Mouse (Mus musculus) stomach, embryonic 15.5 days (tissue): ENCODE data around the gene Them4. TPM values are rescaled to one million over a fixed set of nuclear protein-coding genes. Genes with fewer than 3 reads are reported as not detected.
"Not testable (repeated sequence)": the region's sequence is repeated elsewhere in the genome, so short reads cannot be mapped to it uniquely, and the experiment has no call there.

ENCODE experiments used
- ATAC-seq: fragments of 200-750 bp; cut with Nextera tagmentation; 2 replicates; pipeline ENCODE4 v1.8.0; 2017; ENCODE audit warnings: low read depth, moderate number of reproducible peaks, moderate TSS enrichment; ENCODE audit not compliant: insufficient read depth, low FRiP score
- H3K27ac ChIP-seq: fragments of 300-500 bp; sonication (generic); 2 replicates; pipeline ENCODE4 v1.5.1; 2015; ENCODE audit warnings: mild to moderate bottlenecking, inconsistent platforms
- H3K27me3 ChIP-seq: fragments of 300-500 bp; sonication (generic); replicated peaks from 2 replicates; pipeline ENCODE4 v1.6.1; 2015; ENCODE audit warnings: inconsistent platforms
- H3K36me3 ChIP-seq: fragments of 300-500 bp; sonication (generic); 2 replicates; pipeline ENCODE4 v1.6.1; 2015; ENCODE audit warnings: inconsistent platforms
- H3K4me1 ChIP-seq: fragments of 300-500 bp; sonication (generic); 2 replicates; pipeline ENCODE4 v1.6.1; 2015; ENCODE audit warnings: inconsistent platforms
- H3K4me2 ChIP-seq: fragments of 300-500 bp; sonication (generic); 2 replicates; pipeline ENCODE4 v1.6.1; 2015; ENCODE audit warnings: mild to moderate bottlenecking, inconsistent platforms
- H3K4me3 ChIP-seq: fragments of 300-500 bp; sonication (generic); replicated peaks from 2 replicates; pipeline ENCODE4 v1.5.1; 2015; ENCODE audit warnings: inconsistent platforms
- H3K9ac ChIP-seq: fragments of 300-500 bp; sonication (generic); 2 replicates; pipeline ENCODE4 v1.6.1; 2015; ENCODE audit warnings: inconsistent platforms
- H3K9me3 ChIP-seq: fragments of 300-500 bp; sonication (generic); 2 replicates; pipeline ENCODE4 v1.6.1; 2016; ENCODE audit warnings: inconsistent platforms
- WGBS: fragments of 180-500 bp; shearing (Covaris S2); methylation state at CpG from one replicate; pipeline ENCODE4 v1.1.7; 2015; 5-methylcytosine and 5-hydroxymethylcytosine counted together
- polyA plus RNA-seq: library from polyadenylated mRNA; unstranded; fragments of >200 nt; fragmentation: Nextera tagmentation; extraction: Ambion mirVana; gene quantifications from 2 replicates; pipeline ENCODE4 v1.2.1, GENCODE M21; 2015

Them4 gene
- 11.2 and 11.9 TPM in 2 replicates for polyA plus RNA-seq

GRCm38 (mm10) chr3:94309633-94310363, at the start of gene Them4:
Them4 (plus strand) TSS chr3:94310089.
- no peaks in the 10 kb centered on the region for H3K36me3 ChIP-seq
- under 1% methylated on average over 47 of the region's 47 CpGs for WGBS
- peak within 1 kb of the TSS; percentile 70 for H3K4me3 ChIP-seq
- 0 out of 2 replicates have a peak, but pooled peaks cover 2% of the 10 kb centered on the region for H3K4me1 ChIP-seq
- peak within 1 kb of the TSS; percentile 53; the same call in 1 of the 2 replicates for H3K9ac ChIP-seq
- peak within 1 kb of the TSS; percentile 68 for H3K4me2 ChIP-seq
- H3K9me3 ChIP-seq, result no peaks in the 10 kb centered on the region
- ATAC-seq, result peak; percentile 99
- peak within 1 kb of the TSS; percentile 92 for H3K27ac ChIP-seq
- H3K27me3 ChIP-seq, result no peaks in the 10 kb centered on the region

- 49% methylated on average over 6 of the region's 6 CpGs for WGBS
- ATAC-seq, result no peak
- H3K4me2 ChIP-seq, result no peak overlapping the region
Measured at GRCm38 (mm10) chr3:94260598-94260997, 49.3 kb upstream of the Them4 start.

GRCm38 (mm10) chr3:94263736-94264135, 46.2 kb upstream of the Them4 start, which contains the start of gene Gm4778:
Gm4778 (plus strand) TSS chr3:94264036.
- H3K27ac ChIP-seq, H3K4me1 ChIP-seq, H3K36me3 ChIP-seq, H3K4me3 ChIP-seq, ATAC-seq, H3K9ac ChIP-seq, H3K4me2 ChIP-seq, H3K27me3 ChIP-seq, H3K9me3 ChIP-seq: not testable (repeated sequence)
- 90% methylated on average over 1 of the region's 1 CpGs for WGBS

More at GRCm38 (mm10) chr3:94260598-94260997, 49.3 kb upstream of the Them4 start:
- H3K9ac ChIP-seq, result no peak overlapping the region
- H3K9me3 ChIP-seq, result no peaks in the 10 kb centered on the region
- no peaks in the 10 kb centered on the region for H3K36me3 ChIP-seq
- H3K27ac ChIP-seq, result no peak overlapping the region
- H3K4me1 ChIP-seq, result no peaks in the 10 kb centered on the region
- no peaks in the 10 kb centered on the region for H3K27me3 ChIP-seq
- no peak overlapping the region for H3K4me3 ChIP-seq

- Histone ChIP-seq H3K9ac (no peak overlapping the region), H3K36me3 (no peaks in the 10 kb centered on the region), H3K4me3 (no peak overlapping the region), H3K4me2 (no peak overlapping the region), H3K27ac (no peak overlapping the region), H3K27me3 (no peaks in the 10 kb centered on the region), H3K4me1 (no peaks in the 10 kb centered on the region), H3K9me3 (no peaks in the 10 kb centered on the region)
- WGBS, result 80% methylated on average over 11 of the region's 11 CpGs
- ATAC-seq, result no peak
Measured at GRCm38 (mm10) chr3:94275991-94276390, 33.9 kb upstream of the Them4 start.

GRCm38 (mm10) chr3:94305457-94305856, 4.4 kb upstream of the Them4 start:
- H3K4me3 ChIP-seq, result no peak overlapping the region
- no peaks in the 10 kb centered on the region for H3K27me3 ChIP-seq
- 0 out of 2 replicates have a peak, but pooled peaks cover 2% of the 10 kb centered on the region for H3K4me1 ChIP-seq
- no peak overlapping the region for H3K9ac ChIP-seq
- H3K27ac ChIP-seq, result no peak overlapping the region
- WGBS, result 79% methylated on average over 1 of the region's 1 CpGs
- no peak for ATAC-seq
- H3K4me2 ChIP-seq, result no peak overlapping the region
- no peaks in the 10 kb centered on the region for H3K36me3 ChIP-seq
- H3K9me3 ChIP-seq, result no peaks in the 10 kb centered on the region

GRCm38 (mm10) chr3:94306975-94307374, 2.9 kb upstream of the Them4 start:
- Histone ChIP-seq H3K36me3 (no peaks in the 10 kb centered on the region), H3K9me3 (no peaks in the 10 kb centered on the region), H3K27me3 (no peaks in the 10 kb centered on the region), H3K4me1 (0 out of 2 replicates have a peak, but pooled peaks cover 2% of the 10 kb centered on the region), H3K27ac (no peak overlapping the region), H3K9ac (no peak overlapping the region), H3K4me3 (no peak overlapping the region), H3K4me2 (no peak overlapping the region)
- ATAC-seq, result no peak

GRCm38 (mm10) chr3:94310491-94310890, 602 bp downstream of the Them4 start:
- WGBS, result 47% methylated on average over 7 of the region's 7 CpGs
- Histone ChIP-seq H3K36me3 (no peaks in the 10 kb centered on the region), H3K4me2 (peak overlapping the region; percentile 68), H3K9ac (peak overlapping the region; percentile 53; the same call in 1 of the 2 replicates), H3K4me3 (peak overlapping the region; percentile 70), H3K27me3 (no peaks in the 10 kb centered on the region), H3K4me1 (0 out of 2 replicates have a peak, but pooled peaks cover 2% of the 10 kb centered on the region), H3K27ac (peak overlapping the region; percentile 92), H3K9me3 (no peaks in the 10 kb centered on the region)
- ATAC-seq, result no peak

GRCm38 (mm10) chr3:94310911-94311310, 1.0 kb downstream of the Them4 start:
- 66% methylated on average over 6 of the region's 6 CpGs for WGBS
- H3K27ac ChIP-seq, result no peak overlapping the region

GRCm38 (mm10) chr3:94311376-94311775, 1.5 kb downstream of the Them4 start:
- Histone ChIP-seq H3K4me3 (no peak overlapping the region), H3K27me3 (no peaks in the 10 kb centered on the region), H3K36me3 (no peaks in the 10 kb centered on the region), H3K4me1 (0 out of 2 replicates have a peak, but pooled peaks cover 2% of the 10 kb centered on the region), H3K27ac (no peak overlapping the region), H3K9ac (no peak overlapping the region), H3K4me2 (peak overlapping the region; percentile 68), H3K9me3 (no peaks in the 10 kb centered on the region)
- no peak for ATAC-seq
- WGBS, result 73% methylated on average over 4 of the region's 4 CpGs

More at GRCm38 (mm10) chr3:94310911-94311310, 1.0 kb downstream of the Them4 start:
- Histone ChIP-seq H3K4me1 (0 out of 2 replicates have a peak, but pooled peaks cover 2% of the 10 kb centered on the region), H3K9me3 (no peaks in the 10 kb centered on the region), H3K4me2 (peak overlapping the region; percentile 68), H3K9ac (no peak overlapping the region), H3K27me3 (no peaks in the 10 kb centered on the region), H3K36me3 (no peaks in the 10 kb centered on the region), H3K4me3 (peak overlapping the region; percentile 70)
- ATAC-seq, result no peak

GRCm38 (mm10) chr3:94328681-94329080, 18.8 kb downstream of the Them4 start:
- H3K9me3 ChIP-seq, result no peaks in the 10 kb centered on the region
- H3K36me3 ChIP-seq, result no peaks in the 10 kb centered on the region
- WGBS, result 70% methylated on average over 3 of the region's 3 CpGs
- no peaks in the 10 kb centered on the region for H3K4me1 ChIP-seq
- no peak overlapping the region for H3K27ac ChIP-seq
- H3K4me2 ChIP-seq, result no peak overlapping the region
- no peaks in the 10 kb centered on the region for H3K27me3 ChIP-seq
- H3K9ac ChIP-seq, result no peak overlapping the region
- H3K4me3 ChIP-seq, result no peak overlapping the region
- ATAC-seq, result no peak

GRCm38 (mm10) chr3:94334442-94334841, 24.6 kb downstream of the Them4 start:
- no peaks in the 10 kb centered on the region for H3K4me1 ChIP-seq
- no peak for ATAC-seq
- H3K27ac ChIP-seq, result no peak overlapping the region
- H3K4me2 ChIP-seq, result no peak overlapping the region
- no peak overlapping the region for H3K9ac ChIP-seq
- no peak overlapping the region for H3K4me3 ChIP-seq
- no peaks in the 10 kb centered on the region for H3K36me3 ChIP-seq
- WGBS, result 89% methylated on average over 4 of the region's 4 CpGs
- H3K9me3 ChIP-seq, result no peaks in the 10 kb centered on the region
- no peaks in the 10 kb centered on the region for H3K27me3 ChIP-seq

GRCm38 (mm10) chr3:94338522-94338921, 28.6 kb downstream of the Them4 start:
- Histone ChIP-seq H3K36me3 (no peaks in the 10 kb centered on the region), H3K4me3 (no peak overlapping the region), H3K27me3 (no peaks in the 10 kb centered on the region), H3K27ac (no peak overlapping the region), H3K9ac (no peak overlapping the region), H3K4me2 (no peak overlapping the region), H3K9me3 (no peaks in the 10 kb centered on the region), H3K4me1 (no peaks in the 10 kb centered on the region)
- 79% methylated on average over 3 of the region's 3 CpGs for WGBS
- ATAC-seq, result no peak
